Mouse (Mus musculus): ENCODE data around the gene Dennd4b. TPM values are rescaled to one million over a fixed set of nuclear protein-coding genes. Genes with fewer than 3 reads are reported as not detected.

Dennd4b gene
- polyA plus RNA-seq, 1 experiment from 2014 or later, result 7.4 TPM

Small RNAs within 50 kb of the gene (microRNA-seq; reads per million reads assigned to microRNA genes)
- gene Mir7012, result not detected

Other genes starting within 250 kb of the Dennd4b start
- 205 and 210 TPM in 2 replicates for gene 4933434E20Rik, start 213.5 kb upstream of the Dennd4b start, polyA plus RNA-seq (2015; fragmentation: Nextera tagmentation; extraction: Ambion mirVana)
- 126 and 135 TPM in 2 replicates for gene Ubap2l, start 212.6 kb upstream of the Dennd4b start, polyA plus RNA-seq (2015; fragmentation: Nextera tagmentation; extraction: Ambion mirVana)
- gene Tpm3, start 192.5 kb upstream of the Dennd4b start, polyA plus RNA-seq (2015; fragmentation: Nextera tagmentation; extraction: Ambion mirVana), result 382 TPM in 2 replicates
- 0.26 and 0.43 TPM in 2 replicates for gene Nup210l, start 161.1 kb upstream of the Dennd4b start, polyA plus RNA-seq (2015; fragmentation: Nextera tagmentation; extraction: Ambion mirVana)
- 731 and 753 TPM in 2 replicates for gene Rps27, start 51.5 kb upstream of the Dennd4b start, polyA plus RNA-seq (2015; fragmentation: Nextera tagmentation; extraction: Ambion mirVana)
- gene Rab13, start 51.5 kb upstream of the Dennd4b start, polyA plus RNA-seq (2015; fragmentation: Nextera tagmentation; extraction: Ambion mirVana), result 23.8 and 26.0 TPM in 2 replicates
- gene Jtb, start 33.6 kb upstream of the Dennd4b start, polyA plus RNA-seq (2015; fragmentation: Nextera tagmentation; extraction: Ambion mirVana), result 90.6 and 94.3 TPM in 2 replicates
- 1.6 and 2.3 TPM in 2 replicates for gene Creb3l4, start 21.7 kb upstream of the Dennd4b start, polyA plus RNA-seq (2015; fragmentation: Nextera tagmentation; extraction: Ambion mirVana)
- 48.4 and 52.1 TPM in 2 replicates for gene Slc39a1, start 17.0 kb upstream of the Dennd4b start, polyA plus RNA-seq (2015; fragmentation: Nextera tagmentation; extraction: Ambion mirVana)
- 24.0 and 26.6 TPM in 2 replicates for gene Crtc2, start 11.0 kb upstream of the Dennd4b start, polyA plus RNA-seq (2015; fragmentation: Nextera tagmentation; extraction: Ambion mirVana)
- 13.2 and 14.5 TPM in 2 replicates for gene Gatad2b, start 28.0 kb downstream of the Dennd4b start, polyA plus RNA-seq (2015; fragmentation: Nextera tagmentation; extraction: Ambion mirVana)
- gene Slc27a3, start 124.8 kb downstream of the Dennd4b start, polyA plus RNA-seq (2015; fragmentation: Nextera tagmentation; extraction: Ambion mirVana), result 35.1 and 38.6 TPM in 2 replicates
- 37.8 and 39.2 TPM in 2 replicates for gene Ints3, start 168.4 kb downstream of the Dennd4b start, polyA plus RNA-seq (2015; fragmentation: Nextera tagmentation; extraction: Ambion mirVana)
- 2.7 and 3.0 TPM in 2 replicates for gene Npr1, start 200.7 kb downstream of the Dennd4b start, polyA plus RNA-seq (2015; fragmentation: Nextera tagmentation; extraction: Ambion mirVana)
- gene Ilf2, start 210.9 kb downstream of the Dennd4b start, polyA plus RNA-seq (2015; fragmentation: Nextera tagmentation; extraction: Ambion mirVana), result 263 and 264 TPM in 2 replicates
- 83.4 and 89.2 TPM in 2 replicates for gene Snapin, start 225.8 kb downstream of the Dennd4b start, polyA plus RNA-seq (2015; fragmentation: Nextera tagmentation; extraction: Ambion mirVana)
- 184 and 185 TPM in 2 replicates for gene Chtop, start 244.3 kb downstream of the Dennd4b start, polyA plus RNA-seq (2015; fragmentation: Nextera tagmentation; extraction: Ambion mirVana)
- gene S100a1, start 249.2 kb downstream of the Dennd4b start, polyA plus RNA-seq (2015; fragmentation: Nextera tagmentation; extraction: Ambion mirVana), result 11.5 and 13.4 TPM in 2 replicates
- 7.0 and 7.4 TPM in 2 replicates for gene S100a13, start 249.2 kb downstream of the Dennd4b start, polyA plus RNA-seq (2015; fragmentation: Nextera tagmentation; extraction: Ambion mirVana)